Mouse (Mus musculus): ENCODE data around the gene Cdh19. TPM values are rescaled to one million over a fixed set of nuclear protein-coding genes. Genes with fewer than 3 reads are reported as not detected.

Cdh19 gene
- polyA plus RNA-seq (2012; rRNA removed): 5.5 and 6.2 TPM in 2 replicates

- TF ChIP-seq POLR2A (IDR thresholded peaks at IDR 0.05; ENCODE audit: borderline replicate concordance, insufficient read depth, low read length) (no peak), CTCF (IDR thresholded peaks at IDR 0.05; ENCODE audit: borderline replicate concordance, insufficient read depth, low read depth, low read length) (no peak)
- Histone ChIP-seq H3K4me3 (replicated peaks; ENCODE audit: insufficient read depth, low read depth, low read length) (no peak within 1 kb of the TSS), H3K27me3 (ENCODE audit: control insufficient read depth, insufficient read depth, low read length) (no peaks in the 10 kb centered on the region), H3K27ac (ENCODE audit: insufficient read depth, low read length) (no peak within 1 kb of the TSS; the same call in 1 of the 2 replicates), H3K4me1 (ENCODE audit: control insufficient read depth, insufficient read depth, low read length) (no peaks in the 10 kb centered on the region)
- no peak for DNase-seq
- 39% methylated on average over 2 of the region's 2 CpGs for WGBS
Observed at GRCm38 (mm10) chr1:110977484-110977883, at the start of gene Cdh19. TSS of gene Cdh19 (minus strand) at chr1:110977584.

DNA sequence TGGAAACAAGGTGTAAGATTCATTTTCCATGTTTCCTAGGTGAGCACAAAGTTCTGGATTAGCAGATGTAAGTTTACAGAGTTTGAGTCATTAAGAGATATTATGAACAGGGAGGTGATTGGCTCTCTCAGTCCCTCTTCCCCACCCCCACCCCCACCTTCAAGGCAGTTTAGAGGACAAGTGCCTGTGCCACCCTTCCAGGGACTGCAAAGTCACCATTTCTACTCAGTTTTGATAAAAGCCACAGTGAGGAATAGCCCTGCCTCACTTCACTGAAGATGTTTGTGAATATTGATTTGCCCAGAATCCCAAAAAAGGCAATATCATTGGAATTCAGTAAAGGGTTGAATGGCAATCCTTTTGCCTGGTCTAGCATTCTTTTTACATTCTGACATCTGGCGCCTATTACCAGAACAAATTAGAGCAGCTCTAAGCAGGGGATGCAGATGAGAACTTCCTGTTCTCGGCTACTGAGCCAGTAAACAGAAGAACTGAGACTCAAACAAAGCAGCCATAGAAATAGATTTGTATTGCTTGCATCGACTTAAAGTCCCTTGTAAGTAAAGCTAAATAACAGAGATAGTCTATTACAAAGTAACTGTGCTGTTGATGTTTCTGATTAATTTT lies 43.2 kb upstream of the Cdh19 start:
- 34% methylated on average over 3 of the region's 3 CpGs for WGBS
- Histone ChIP-seq H3K4me3 (replicated peaks; ENCODE audit: insufficient read depth, low read depth, low read length) (no peak overlapping the region), H3K4me1 (ENCODE audit: control insufficient read depth, insufficient read depth, low read length) (no peaks in the 10 kb centered on the region), H3K27ac (ENCODE audit: insufficient read depth, low read length) (no peak overlapping the region), H3K27me3 (ENCODE audit: control insufficient read depth, insufficient read depth, low read length) (no peaks in the 10 kb centered on the region)
- DNase-seq: peak in 1 of 2 experiments; percentile 3
- TF ChIP-seq CTCF (IDR thresholded peaks at IDR 0.05; ENCODE audit: borderline replicate concordance, insufficient read depth, low read depth, low read length) (no peak), POLR2A (IDR thresholded peaks at IDR 0.05; ENCODE audit: borderline replicate concordance, insufficient read depth, low read length) (no peak)

- Histone ChIP-seq H3K27ac (ENCODE audit: insufficient read depth, low read length) (no peak overlapping the region), H3K4me3 (replicated peaks; ENCODE audit: insufficient read depth, low read depth, low read length) (no peak overlapping the region), H3K4me1 (ENCODE audit: control insufficient read depth, insufficient read depth, low read length) (no peaks in the 10 kb centered on the region), H3K27me3 (ENCODE audit: control insufficient read depth, insufficient read depth, low read length) (no peaks in the 10 kb centered on the region)
- DNase-seq: no peak
- no peak for TF ChIP-seq CTCF (IDR thresholded peaks at IDR 0.05; ENCODE audit: borderline replicate concordance, insufficient read depth, low read depth, low read length)
- no peak for TF ChIP-seq POLR2A (IDR thresholded peaks at IDR 0.05; ENCODE audit: borderline replicate concordance, insufficient read depth, low read length)
Observed at GRCm38 (mm10) chr1:111017640-111018039, 40.3 kb upstream of the Cdh19 start.

GRCm38 (mm10) chr1:110989824-110990223 lies 12.4 kb upstream of the Cdh19 start:
- no peak overlapping the region for H3K27ac ChIP-seq (ENCODE audit: insufficient read depth, low read length)
- no peak overlapping the region for H3K4me3 ChIP-seq (replicated peaks; ENCODE audit: insufficient read depth, low read depth, low read length)
- H3K27me3 ChIP-seq (ENCODE audit: control insufficient read depth, insufficient read depth, low read length): no peaks in the 10 kb centered on the region
- no peaks in the 10 kb centered on the region for H3K4me1 ChIP-seq (ENCODE audit: control insufficient read depth, insufficient read depth, low read length)
- TF ChIP-seq POLR2A (IDR thresholded peaks at IDR 0.05; ENCODE audit: borderline replicate concordance, insufficient read depth, low read length) (no peak), CTCF (IDR thresholded peaks at IDR 0.05; ENCODE audit: borderline replicate concordance, insufficient read depth, low read depth, low read length) (no peak)
- no peak for DNase-seq

DNA sequence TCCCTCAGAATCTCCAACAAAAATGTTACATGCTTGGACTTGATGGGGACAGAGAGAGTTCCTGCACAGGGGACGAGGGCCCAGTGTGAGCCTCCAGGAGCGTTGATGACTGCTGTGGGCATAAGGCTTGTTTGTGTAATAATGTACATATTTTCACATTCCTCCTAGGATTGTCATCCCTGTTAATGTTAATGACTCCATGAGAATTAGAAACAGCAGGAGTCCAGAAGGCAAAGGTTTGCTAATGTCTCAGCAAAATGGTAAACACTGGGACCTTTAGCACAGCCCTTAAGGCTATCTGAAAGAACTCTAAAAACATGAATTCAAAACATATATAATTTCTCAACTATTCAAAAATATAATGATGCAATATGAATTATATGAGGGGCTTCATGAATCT lies 8.2 kb downstream of the Cdh19 start:
- TF ChIP-seq POLR2A (IDR thresholded peaks at IDR 0.05; ENCODE audit: borderline replicate concordance, insufficient read depth, low read length) (no peak), CTCF (IDR thresholded peaks at IDR 0.05; ENCODE audit: borderline replicate concordance, insufficient read depth, low read depth, low read length) (no peak)
- Histone ChIP-seq H3K4me3 (replicated peaks; ENCODE audit: insufficient read depth, low read depth, low read length) (no peak overlapping the region), H3K27ac (ENCODE audit: insufficient read depth, low read length) (no peak overlapping the region), H3K27me3 (ENCODE audit: control insufficient read depth, insufficient read depth, low read length) (no peaks in the 10 kb centered on the region), H3K4me1 (ENCODE audit: control insufficient read depth, insufficient read depth, low read length) (no peaks in the 10 kb centered on the region)
- no peak for DNase-seq
- 92% methylated on average over 2 of the region's 2 CpGs for WGBS

GRCm38 (mm10) chr1:110909752-110910151 lies 67.6 kb downstream of the Cdh19 start:
- Histone ChIP-seq H3K27ac (ENCODE audit: insufficient read depth, low read length) (no peak overlapping the region), H3K4me3 (replicated peaks; ENCODE audit: insufficient read depth, low read depth, low read length) (no peak overlapping the region), H3K4me1 (ENCODE audit: control insufficient read depth, insufficient read depth, low read length) (no peaks in the 10 kb centered on the region), H3K27me3 (ENCODE audit: control insufficient read depth, insufficient read depth, low read length) (no peaks in the 10 kb centered on the region)
- no peak for DNase-seq
- 63% methylated on average over 1 of the region's 1 CpGs for WGBS
- TF ChIP-seq CTCF (IDR thresholded peaks at IDR 0.05; ENCODE audit: borderline replicate concordance, insufficient read depth, low read depth, low read length) (no peak), POLR2A (IDR thresholded peaks at IDR 0.05; ENCODE audit: borderline replicate concordance, insufficient read depth, low read length) (no peak)

- no peaks in the 10 kb centered on the region for H3K4me1 ChIP-seq (ENCODE audit: control insufficient read depth, insufficient read depth, low read length)
- H3K27ac ChIP-seq (ENCODE audit: insufficient read depth, low read length): no peak overlapping the region
- H3K27me3 ChIP-seq (ENCODE audit: control insufficient read depth, insufficient read depth, low read length): no peaks in the 10 kb centered on the region
- TF ChIP-seq POLR2A (IDR thresholded peaks at IDR 0.05; ENCODE audit: borderline replicate concordance, insufficient read depth, low read length) (no peak), CTCF (IDR thresholded peaks at IDR 0.05; ENCODE audit: borderline replicate concordance, insufficient read depth, low read depth, low read length) (no peak)
- no peak for DNase-seq
- 85% methylated on average over 1 of the region's 1 CpGs for WGBS
- H3K4me3 ChIP-seq (replicated peaks; ENCODE audit: insufficient read depth, low read depth, low read length): no peak overlapping the region
Observed at GRCm38 (mm10) chr1:110909218-110909617, 68.2 kb downstream of the Cdh19 start.

DNA sequence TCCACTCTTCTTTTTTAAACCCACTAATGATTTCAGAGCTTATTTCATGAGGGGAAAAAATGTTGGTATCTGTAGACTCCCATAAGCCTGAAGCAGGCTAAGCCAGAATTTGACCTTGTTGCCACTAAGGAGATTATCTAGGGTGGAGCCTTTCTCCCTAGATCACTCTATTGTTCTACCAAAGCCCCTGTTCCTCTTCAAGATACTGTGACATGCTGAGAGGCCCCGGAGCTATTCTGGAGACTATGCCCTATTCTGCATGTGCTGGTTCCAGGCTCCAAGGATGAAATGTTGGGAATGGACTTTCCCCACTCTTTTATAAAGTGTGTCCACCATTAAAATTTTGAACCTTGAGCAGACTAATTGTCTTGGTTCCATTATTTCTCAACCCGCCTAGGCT lies 73.1 kb downstream of the Cdh19 start:
- DNase-seq: no peak
- no peak for TF ChIP-seq POLR2A (IDR thresholded peaks at IDR 0.05; ENCODE audit: borderline replicate concordance, insufficient read depth, low read length)
- Histone ChIP-seq H3K4me3 (replicated peaks; ENCODE audit: insufficient read depth, low read depth, low read length) (no peak overlapping the region), H3K27me3 (ENCODE audit: control insufficient read depth, insufficient read depth, low read length) (no peaks in the 10 kb centered on the region), H3K27ac (ENCODE audit: insufficient read depth, low read length) (no peak overlapping the region), H3K4me1 (ENCODE audit: control insufficient read depth, insufficient read depth, low read length) (no peaks in the 10 kb centered on the region)
- WGBS: 68% methylated on average over 2 of the region's 2 CpGs
